Mouse (Mus musculus) layer of hippocampus, postnatal 25 days (tissue): ENCODE results near the gene Slc6a9. TPM values are rescaled to one million over a fixed set of nuclear protein-coding genes. Genes with fewer than 3 reads are reported as not detected.
A peak's percentile ranks its signal among the peaks of the same experiment; 100 is the strongest.

Source experiments
- DNase-seq, 2 experiments: peaks; one replicate each; pipeline ENCODE4 v3.0.0; 2022; ENCODE audit warnings: mixed read lengths in 2 of 2, low spot score in 1 of 2; ENCODE audit errors: extremely low spot score in 1 of 2
- total RNA-seq, 2 experiments: library from RNA; stranded (reverse); gene quantifications; 2 replicates each; pipeline ENCODE4 v1.2.3; 2021

The Slc6a9 gene
- total RNA-seq, 2 experiments from 2014 or later: 35.1 to 41.4 TPM

DNA sequence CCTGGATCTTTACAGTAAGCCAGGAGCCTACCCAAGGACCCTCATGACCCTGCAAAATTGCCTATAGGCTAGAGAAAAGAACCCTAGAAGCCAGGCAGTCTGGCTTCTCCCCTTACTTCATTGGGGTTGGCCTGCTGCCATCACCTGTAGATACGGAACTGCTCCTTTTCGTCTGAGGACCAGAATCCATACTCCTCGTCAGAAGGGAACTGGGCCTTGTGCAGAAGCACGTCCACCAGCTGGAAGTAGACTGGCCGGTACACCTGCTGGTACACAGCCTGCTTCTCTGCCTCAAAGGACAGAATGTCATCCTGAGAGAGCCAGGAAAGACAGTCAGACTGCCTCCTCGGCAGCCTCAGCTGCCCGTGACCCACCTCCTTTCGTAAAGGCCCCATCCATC lies 70.5 kb downstream of the Slc6a9 start:
- no peak for DNase-seq

DNA sequence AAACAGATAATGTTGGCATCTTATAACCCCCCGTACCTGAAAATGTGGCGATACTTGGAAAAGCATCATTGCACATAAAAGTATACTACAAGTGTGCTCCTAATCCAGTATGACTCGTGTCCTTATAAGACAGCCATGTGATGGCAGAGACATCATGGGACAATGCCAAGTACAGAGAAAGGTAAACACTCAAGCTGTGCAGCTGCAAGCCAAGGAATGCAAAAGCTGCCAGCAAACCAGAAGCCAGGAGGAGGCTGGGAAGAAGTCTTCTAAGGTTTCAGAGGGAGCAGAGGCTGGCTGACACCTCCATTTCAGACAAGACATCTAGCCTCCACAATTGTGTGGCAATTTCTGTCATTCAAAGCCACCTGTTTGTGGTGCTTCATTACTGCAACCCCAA lies 71.9 kb downstream of the Slc6a9 start:
- DNase-seq: no peak

DNA sequence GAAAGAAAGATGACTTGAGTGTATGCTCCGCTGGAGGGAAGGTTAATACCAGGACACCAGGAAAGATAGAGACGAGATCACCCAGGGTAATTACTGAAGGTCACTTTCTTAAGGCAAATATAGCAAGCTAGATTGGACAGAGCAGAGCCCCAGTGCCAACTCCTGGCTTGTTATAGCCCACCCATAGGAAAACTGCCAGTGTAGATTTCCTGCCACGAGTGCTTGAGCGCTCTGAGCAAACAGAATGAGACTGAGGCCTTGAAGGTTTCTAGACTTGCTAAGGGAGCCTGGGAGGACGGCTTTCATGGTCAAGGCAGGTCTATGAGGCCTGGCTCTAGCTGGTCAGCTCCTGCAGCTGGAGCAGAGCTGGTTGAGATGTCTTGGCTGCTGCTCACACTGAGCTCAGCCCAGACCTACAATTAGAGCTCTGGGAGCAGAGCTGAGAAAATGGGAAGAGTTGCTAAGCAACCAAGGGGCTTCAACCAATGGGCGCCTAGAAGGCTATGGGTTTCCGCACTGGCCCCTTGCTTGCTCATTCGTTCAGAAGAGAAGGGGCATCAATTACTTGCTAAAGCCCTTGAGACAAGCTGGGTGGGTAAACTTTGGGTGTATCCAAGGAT lies 74.6 kb downstream of the Slc6a9 start:
- no peak for DNase-seq

DNA sequence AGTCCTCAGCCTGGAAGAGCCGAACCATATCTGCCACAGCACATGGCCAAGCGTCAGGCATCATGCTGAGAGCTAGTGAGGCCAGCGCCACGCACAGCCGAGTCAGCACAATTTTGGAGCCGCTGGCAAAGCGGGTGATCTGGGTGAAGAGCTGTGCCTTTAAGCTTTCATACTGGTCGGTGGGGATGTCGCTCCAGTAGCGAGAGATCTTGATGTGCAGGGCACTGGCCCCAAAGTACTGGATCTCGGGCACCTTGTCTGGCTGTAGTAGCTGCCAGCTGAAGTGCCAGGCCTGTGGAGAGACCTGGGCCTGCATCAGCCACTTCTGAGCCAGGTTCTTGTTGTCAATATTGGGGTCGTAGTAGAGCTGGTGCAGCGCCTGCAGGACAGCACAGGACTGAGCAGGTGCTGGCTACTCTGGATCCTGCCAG lies 77.8 kb downstream of the Slc6a9 start:
- DNase-seq: no peak

DNA sequence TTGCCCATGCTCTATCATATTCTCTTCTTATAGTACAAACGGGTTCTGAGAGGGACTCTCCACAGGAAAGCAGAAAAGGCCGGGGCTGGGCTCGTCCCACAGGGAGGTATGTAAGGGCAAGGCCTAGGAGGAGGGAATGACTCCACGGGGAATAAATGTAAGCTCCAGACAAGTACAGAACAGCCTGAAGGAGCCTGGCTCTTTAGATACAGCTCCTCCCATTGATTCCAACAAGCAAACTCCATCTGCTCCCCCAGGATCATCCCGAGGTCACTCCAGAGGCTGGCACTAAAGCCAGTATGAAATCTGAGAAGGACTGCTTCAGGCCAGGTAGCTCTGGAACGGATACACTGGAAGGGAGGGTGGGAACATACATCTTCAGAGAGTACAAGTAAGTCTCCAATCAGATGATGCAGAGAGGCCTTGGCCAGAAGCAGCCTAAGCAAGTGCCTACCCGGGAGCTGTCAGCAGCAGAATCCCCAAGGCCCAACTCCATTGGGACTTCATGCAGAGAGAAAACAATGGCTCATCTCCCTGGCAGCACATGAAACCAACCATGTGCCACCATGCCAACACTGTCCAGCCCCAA lies 78.5 kb downstream of the Slc6a9 start:
- DNase-seq: no peak

DNA sequence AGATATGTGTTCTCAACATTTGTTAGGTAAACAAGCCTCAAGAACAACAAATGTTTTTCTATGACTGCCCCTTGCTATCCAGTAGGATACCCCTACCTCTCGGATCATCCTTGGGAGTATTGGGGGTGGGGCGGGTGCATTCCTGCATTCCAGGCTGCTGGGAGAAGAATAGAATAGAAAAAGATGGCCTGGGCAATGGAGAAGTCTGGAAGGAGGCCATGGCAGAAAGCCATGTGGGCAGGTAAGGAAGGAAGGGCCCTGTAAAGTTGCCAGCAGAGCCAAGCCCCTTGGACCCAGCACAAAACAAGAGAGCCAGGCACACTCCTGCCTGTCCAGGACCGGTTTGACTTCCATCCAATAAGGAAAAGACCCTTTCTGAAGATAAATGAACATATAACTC lies 79.1 kb downstream of the Slc6a9 start:
- no peak for DNase-seq

DNA sequence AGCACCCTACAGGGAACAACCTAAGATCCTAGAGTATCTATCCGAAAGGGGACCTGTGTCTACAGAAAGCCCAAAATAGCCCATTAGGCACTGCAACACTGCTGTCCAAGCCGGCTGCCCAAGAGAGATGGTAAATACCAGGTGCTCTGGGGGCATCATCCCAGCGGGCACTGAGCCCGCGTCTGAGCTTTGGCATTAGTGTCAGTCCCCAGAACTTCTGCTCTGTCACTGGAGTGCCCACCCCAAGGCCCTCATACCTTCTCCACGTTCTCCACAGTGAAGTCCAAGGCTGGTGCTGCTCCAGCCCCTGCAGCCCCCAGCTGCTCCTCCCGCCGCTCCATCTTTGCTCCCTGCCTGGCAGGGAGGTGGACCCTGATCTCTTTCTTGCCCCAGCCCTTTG lies 79.7 kb downstream of the Slc6a9 start:
- DNase-seq: no peak

DNA sequence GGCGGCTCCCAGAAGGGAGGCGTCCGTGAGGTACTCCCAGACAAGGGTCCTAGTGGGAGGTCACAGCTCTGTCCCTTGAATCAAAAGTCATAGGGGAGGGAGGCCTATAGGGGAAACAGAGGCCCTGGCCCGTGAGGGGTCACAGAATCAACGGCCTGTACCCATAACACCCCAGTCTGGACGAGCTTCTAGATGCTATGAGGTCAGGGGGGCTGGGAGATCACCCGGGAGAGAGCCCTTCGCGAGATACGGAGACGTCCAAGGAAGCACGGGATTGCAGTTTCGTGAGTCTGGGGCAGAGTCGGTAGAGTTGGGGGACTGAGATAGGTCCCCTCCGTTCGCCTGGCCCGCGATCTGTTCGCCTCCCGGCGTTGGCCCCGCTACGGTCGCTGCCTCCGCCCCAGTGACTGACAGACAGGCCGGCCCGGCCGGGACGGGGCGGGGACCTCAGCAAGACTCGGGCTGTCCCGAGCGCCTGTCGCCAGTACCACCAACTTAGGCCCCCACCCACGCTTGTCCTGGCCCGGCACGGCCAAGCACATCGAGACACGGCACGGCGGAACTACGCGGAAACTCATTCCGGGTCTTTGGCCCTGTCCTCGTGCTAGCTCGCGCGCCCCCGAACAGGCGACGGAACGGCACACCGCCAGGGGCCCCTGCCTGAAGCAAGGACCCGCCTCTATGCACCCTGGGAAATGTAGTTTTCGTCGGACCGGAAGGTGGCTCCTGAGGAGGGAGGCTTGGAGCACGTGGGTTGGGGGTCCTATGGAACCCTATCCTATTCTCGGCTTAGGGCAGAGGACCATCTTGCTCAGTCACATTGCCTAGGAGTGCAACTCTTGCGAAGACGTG lies 80.5 kb downstream of the Slc6a9 start, which contains the start of gene Ipo13:
Gene Ipo13, minus strand, starts transcription at position 409 of the 852 bp plus-strand sequence.
- DNase-seq: peak; percentile 84 to 99

DNA sequence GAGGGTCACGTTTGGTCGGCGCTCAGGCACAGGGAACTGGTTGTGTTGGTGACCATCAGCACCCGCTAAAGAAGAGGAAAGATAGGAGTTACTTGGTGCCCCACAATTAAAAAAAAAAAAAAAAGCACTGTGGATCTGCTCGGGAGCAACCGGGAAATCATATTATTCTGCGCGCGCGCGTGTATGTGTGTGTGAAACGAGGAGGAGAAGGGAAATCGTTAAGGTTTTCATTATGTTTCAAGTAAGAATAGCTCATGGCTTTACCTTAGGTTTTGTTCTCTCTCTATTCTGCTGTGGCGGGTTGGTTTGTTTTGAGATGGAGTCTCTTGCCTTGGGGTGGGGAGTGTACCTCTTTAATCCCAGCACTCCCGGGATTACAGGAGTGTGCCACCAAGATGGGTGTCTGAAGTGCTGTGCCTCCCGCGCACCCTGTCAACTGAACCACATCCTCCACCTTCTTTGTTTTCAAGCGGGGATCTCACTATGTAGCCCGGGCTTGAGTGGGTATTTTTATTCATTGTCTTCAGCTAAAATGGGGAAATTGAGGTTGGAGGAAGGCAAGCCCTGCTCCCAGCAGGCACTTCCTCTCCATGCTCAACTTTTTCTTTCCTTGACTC lies 81.3 kb downstream of the Slc6a9 start:
- DNase-seq: no peak

DNA sequence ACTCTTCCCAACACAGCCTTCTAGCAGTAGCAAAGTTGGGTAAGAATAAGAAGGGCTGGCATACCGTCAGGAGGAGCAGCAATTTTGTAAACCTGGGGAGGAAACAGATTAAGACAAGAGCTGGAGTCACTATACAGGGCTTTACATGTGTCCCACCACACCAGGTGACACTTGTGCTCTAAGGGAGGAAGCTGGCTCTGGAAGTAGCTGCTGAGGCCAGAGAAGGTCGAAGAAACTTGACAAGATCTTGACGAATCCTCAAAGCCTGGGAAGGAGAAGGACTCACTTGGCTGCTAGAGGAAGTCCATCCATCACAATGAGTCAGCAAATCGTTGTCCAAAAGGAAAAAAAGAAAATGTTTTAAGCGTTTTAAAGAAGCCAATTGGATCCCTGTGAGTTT lies 82.1 kb downstream of the Slc6a9 start:
- DNase-seq: no peak

DNA sequence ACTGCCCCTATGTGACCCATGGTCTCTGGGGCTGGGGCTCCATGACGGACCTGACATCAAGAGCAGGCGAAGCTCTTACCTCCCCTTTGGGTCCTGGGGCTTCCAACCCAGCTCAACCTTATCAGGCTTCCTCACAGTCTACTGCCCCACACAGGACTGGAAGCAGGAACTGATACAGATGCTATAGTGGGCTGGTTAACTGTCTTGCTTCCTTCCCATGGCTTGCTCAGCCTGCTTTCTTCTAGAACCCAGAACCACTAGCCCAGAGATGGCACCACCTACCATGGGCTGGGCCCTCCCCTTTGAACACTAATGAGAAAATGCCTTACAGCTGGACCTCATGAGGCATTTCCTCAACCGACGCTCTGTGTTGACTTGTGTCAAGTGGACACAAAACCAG lies 83.1 kb downstream of the Slc6a9 start:
- no peak for DNase-seq

DNA sequence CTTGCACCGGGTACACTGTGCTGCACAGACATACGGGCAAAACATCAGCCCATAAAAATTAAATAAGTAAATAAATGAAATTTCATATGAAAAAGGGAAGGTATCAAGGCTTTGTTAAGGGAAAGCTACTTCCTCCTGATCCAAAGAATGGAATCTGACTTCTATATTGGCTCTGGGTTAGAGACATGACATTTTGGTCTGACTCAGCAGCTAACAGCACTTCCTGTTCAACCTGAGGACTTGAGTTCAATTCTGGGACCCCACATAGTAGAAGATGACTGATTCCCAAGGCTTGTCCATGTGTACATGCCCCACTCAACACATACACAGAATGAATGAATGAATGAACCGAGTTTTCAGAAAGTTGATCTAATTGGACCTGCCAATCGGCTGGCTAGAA lies 83.5 kb downstream of the Slc6a9 start:
- DNase-seq: no peak

DNA sequence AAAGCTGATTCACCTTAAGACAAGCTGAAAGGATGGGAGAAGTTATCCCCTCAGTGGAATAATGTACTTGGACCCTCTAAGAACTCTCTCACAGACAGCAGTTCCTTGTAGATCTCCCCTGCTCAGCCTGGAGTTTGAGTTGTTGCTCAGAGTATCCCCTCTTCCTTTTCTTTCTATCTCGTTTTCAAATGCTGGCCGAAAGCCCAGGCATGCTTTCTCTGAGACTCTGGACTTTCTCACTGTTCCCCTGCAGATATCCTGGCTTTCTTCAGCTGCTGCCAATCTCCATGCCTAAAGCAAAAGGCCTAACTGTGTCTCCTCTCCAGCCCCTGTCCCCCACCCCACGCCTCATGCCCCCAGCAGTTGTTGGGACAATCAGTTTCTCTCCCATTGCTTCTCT lies 84.0 kb downstream of the Slc6a9 start:
- no peak for DNase-seq

DNA sequence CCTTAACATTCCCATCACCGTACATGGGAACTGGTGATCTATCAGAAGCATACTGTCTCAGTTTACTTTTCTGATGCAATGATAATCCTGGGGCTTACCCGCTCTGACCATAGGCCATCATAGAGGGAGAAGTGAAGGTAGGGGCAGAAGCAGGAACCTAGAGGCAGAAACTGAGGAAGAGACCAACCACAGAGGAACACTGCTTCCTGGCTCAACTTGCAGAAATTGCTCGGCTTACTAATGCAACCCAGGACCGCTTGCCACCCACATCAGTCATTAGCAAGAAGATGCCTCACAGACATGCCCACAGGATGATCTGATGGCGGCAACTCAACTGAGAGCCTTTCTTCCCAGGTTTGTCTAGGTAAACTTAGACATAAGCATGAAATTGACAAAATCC lies 84.5 kb downstream of the Slc6a9 start:
- DNase-seq: no peak

DNA sequence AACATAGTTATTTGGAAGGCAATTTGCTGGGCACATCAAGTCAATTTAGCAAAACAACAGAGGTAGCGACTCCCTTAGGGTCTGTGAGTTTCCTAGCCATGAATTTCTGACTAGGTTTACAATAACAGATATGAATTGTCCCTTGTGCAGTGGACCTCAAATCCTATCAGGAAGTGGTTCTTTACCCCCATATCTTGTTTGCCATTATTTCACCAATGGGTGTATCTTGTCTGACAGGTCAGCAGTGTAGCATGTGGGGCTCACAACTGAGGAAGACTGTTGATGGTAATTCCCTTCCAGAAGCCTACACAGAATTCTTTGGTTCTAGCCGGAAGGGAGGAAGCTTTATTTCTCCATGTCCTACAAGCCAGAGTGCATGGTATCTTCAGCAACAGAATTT lies 87.1 kb downstream of the Slc6a9 start:
- no peak for DNase-seq

DNA sequence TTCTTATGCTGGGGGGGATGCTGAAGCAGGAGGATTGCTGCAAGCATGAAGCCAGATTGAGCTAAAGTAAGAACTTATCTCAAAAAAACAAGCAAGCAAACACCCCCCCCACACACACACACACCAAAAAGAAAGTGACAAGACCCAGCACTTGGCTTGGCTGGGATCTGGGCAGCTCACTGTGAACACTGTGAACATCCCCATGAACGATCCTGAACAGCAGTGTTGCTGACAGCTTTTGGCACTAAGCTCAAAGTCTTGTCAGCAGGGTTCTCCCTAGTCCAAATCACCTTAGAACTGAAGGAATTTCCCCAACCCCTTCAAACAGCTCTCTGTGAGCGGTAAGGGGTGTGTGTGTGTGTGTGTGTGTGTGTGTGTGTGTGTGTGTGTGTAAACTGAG lies 89.1 kb downstream of the Slc6a9 start:
- no peak for DNase-seq

Other genes starting within 250 kb of the Slc6a9 start
- gene Dmap1, start 152.2 kb upstream of the Slc6a9 start, total RNA-seq: 10 to 100 TPM; 35.8 to 39.6 TPM
- not detected for gene Gm12845, start 110.1 kb upstream of the Slc6a9 start, total RNA-seq
- not detected for gene Klf17, start 68.9 kb upstream of the Slc6a9 start, total RNA-seq
- gene Ccdc24, start 38.1 kb downstream of the Slc6a9 start, total RNA-seq: 1 to 10 TPM in 1 of 2 experiments, under 1 TPM in 1; 0.91 to 1.1 TPM
- 10 to 100 TPM; 75.6 to 76.3 TPM for gene B4galt2, start 49.0 kb downstream of the Slc6a9 start, total RNA-seq
- 100 to 1,000 TPM; 429 to 448 TPM for gene Atp6v0b, start 52.8 kb downstream of the Slc6a9 start, total RNA-seq
- gene Dph2, start 57.5 kb downstream of the Slc6a9 start, total RNA-seq: 10 to 100 TPM in 1 of 2 experiments, 1 to 10 TPM in 1; 7.9 to 11.7 TPM
- 100 to 1,000 TPM; 131 to 146 TPM for gene Ipo13, start 80.5 kb downstream of the Slc6a9 start, total RNA-seq
- gene Artn, start 95.3 kb downstream of the Slc6a9 start, total RNA-seq: 1 to 10 TPM; 1.9 to 2.2 TPM